Mouse (Mus musculus) mature B cell (primary cell): ENCODE results near the gene Iffo2.

Experiments used
- in situ Hi-C: fragments of 300-500 bp; cut with MboI; formaldehyde crosslinking; loops from 2 replicates; pipeline ENCODE4 v1.14.3; 2019

Gene Iffo2

DNA sequence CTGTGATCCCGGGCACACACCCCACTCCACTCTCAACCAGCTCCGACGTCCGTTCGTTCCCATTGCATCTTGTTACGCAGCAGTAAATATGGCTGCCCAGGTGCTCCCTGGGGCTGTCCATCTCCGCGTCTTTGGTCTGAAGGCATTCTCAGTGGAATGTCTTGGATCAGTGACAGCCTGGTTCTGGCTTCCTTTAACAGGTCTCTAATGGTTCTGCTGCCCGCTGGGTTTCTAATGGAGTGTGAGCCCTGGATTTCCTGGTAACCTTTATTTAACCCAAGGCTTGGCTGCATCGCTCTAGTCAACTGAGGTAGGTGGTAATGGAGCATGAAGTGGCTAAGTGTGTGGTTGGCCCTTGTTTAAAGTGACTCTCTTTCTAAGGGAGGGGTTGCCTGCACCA is 1.7 kb downstream of the Iffo2 start:
- in situ Hi-C loops, result no loop called here

DNA sequence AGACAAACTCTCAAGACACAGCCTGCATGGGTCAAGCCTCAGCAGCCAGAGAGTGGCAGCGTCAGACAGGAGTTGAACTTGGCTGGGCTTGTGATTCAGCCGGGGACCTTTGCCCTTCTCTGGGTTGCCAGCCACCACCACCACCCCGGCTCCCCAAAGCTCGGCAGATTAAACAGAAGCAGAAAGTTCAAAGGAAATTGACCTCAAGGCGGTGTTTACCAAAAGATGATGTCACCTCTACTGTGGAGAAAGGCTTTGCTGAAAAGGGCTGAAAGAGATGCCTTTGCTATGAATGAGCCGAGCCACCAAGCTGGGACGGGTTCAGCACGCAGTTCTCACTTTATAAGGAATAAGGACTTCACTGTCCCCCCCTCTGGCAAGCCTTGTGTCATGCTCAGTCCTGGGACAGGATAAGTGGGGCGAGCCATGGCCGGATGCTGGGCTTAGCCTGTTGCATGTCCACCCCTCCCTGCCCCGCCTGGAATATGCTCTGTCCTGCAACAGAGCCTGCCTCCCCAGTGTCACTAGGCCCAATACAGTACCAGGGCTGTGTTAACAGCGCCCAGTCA is 4.9 kb downstream of the Iffo2 start:
- in situ Hi-C loops, result no loop called here

DNA sequence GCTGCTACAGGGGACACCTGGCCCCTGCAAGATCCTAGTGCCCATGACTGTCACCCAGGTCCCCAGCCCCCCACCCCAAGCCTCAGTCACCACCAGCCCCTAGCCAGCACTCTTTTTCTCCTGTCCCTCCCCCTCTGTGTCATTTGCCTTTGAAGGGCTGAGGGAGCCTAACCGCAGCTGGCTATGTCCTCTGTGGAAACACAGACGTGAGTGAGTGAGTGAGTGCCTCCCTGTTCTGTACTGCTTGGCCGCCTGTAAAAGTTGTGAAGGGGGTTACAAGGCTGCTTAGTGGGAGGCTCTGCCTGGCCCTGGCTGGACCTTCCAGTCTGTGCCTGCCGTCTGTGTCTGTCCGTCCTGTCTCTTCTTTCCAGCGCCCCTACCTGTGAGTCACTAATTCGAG is 5.4 kb downstream of the Iffo2 start:
- in situ Hi-C loops, result no loop called here

DNA sequence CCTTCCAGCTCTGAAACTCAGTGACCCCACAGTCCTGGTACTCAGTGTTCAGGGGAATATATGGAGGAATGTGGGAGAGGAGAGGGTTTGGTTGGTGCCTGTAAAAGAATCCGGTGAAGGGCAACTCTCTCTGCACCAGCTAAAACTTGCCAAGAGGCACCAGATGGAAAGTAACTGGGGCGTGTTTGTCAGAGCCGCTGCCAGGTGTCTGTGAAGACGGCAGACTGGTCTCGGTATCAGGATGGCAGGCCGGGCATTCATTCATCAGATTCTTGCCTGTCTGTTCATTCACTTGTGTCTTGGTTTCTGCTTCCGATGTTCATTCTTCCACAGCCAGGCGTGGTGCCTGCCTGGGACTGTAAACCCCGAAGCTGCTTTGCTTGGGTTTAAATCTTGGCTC is 6.4 kb downstream of the Iffo2 start:
- in situ Hi-C loops, result no loop called here

DNA sequence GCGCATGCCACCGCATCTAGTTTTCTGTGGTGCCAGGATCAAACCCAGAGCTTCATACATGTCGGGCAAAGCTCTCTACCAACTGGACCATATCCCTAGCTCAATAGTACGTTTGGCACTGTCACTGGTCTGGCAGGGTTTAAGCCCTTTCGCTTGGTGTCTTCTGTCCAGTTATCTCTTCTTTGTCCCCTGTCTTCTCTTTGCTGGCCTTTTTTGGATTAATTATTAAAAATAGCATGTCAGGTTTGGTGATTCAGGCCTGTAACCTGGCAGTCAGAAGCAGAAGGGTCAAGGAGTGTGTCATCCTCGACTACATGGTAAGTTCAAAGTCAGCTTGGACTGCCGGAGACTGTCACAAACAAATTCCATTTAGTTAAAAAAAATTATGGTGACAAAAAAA is 10.4 kb downstream of the Iffo2 start:
- in situ Hi-C loops, result no loop called here

DNA sequence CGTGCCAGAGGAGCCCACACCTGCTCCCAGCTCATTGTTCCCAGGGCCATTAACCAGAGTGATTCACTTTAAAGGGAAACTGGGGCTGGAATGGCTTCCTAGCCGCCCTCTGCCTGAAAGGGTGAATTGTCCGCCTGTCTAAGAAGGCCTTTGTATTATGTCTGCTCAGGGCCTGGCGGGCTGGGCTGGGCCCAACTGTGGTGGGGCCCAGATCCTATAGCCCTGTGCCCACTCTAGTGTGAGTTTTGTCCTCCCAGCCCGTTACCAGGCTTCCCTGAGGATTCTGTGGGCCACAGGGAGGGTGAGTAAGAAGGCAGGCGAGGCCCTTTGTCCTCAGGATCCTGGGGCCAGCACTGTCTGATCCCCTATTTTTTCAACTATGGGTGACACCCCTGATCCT is 15.4 kb downstream of the Iffo2 start:
- in situ Hi-C loops, result no loop called here

DNA sequence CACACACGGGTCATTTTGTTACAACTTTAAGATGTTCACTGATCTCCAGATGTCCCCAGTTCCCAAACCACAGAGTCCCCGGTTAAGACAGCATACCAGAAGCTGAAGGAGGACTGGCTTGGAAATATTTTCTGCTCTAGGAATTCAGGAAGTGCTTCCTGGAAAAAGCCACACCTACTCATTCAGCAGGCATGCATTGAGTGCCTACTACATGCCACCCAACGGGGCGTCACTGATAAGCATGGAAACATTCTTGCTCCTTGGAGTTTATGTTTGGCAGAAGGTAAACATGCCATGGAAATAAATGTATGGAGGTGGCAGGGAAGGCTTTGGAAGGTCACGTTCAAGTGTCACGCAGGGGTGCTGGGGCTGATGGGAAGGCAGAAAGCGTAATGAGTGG is 19.1 kb downstream of the Iffo2 start:
- in situ Hi-C loops, result no loop called here

DNA sequence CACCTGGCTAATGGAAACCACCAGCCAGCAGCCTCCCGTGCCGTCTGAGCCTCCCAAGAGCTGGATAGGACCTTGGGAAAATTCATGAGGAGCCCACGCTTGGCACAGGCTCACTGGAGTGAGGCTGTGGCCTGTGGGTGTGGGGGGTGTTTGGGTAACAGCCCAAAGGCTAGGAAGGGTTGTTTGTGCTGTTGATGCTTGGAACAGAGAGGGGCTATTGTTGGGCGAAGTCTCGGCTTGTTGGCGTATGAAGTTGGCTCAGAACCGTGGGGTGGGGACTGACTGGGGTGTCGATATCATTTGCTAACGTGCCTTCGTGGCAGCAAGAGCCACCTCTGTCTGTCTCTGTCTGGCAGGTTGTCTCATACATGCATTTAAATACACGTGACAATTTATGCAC is 24.9 kb downstream of the Iffo2 start:
- in situ Hi-C loops, result no loop called here

DNA sequence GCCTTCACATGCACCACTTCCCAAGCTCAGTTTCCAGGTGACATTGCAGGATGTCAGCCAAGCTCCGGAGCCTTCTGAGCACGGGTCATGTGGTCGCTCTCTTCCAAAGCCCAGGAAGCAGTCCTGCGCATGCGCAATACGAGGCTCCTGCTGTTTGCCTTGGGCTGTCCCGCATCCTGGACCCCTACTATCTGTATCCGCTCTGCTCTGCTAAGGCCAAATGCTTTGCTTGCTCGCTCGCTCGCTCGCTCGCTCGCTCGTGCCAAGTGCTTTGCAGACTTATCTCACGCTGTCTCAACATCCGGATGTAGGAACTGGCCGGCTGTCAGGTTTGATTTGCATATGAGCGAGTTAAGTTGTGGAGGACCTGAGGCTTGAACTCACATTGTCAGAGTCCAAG is 25.6 kb downstream of the Iffo2 start:
- in situ Hi-C loops, result no loop called here

DNA sequence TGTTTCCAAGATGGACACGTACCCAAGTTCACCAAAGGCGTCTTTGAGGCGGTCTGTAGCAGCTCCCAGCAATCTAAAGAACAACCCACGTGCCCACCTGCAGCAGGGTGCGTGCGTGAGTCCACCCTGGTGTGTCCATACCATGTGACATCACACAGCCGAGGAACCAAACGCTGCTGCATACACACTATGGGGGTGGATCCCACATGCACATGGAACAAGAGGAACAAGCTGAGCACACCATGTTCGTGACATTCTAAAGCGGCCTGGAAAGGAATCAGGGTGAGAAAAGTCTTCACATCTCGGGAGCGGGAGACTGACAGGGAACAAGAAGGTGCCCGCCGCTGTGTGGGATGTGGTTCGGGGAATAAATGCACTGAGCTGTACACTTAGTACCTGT is 38.0 kb downstream of the Iffo2 start:
- in situ Hi-C loops, result no loop called here

DNA sequence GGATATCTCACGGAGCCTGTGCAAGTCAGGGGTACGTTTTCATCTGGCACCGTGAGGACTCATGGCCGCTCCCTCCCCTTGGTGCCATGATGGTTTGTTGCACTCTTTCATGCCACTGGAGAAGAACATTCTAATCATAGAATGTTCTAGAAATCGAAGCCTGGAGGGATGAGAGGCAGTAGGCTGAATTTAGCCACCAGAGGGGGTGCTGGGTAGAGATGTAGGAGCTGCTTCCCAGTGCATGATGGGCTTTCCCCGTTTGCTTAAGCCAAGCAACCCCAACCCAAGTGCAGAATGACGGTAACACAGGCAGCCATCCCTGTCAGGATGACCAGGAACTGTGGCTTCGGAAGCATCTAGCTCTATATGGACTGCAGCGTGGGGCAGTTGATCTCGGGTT is 40.4 kb downstream of the Iffo2 start:
- in situ Hi-C loops, result no loop called here

DNA sequence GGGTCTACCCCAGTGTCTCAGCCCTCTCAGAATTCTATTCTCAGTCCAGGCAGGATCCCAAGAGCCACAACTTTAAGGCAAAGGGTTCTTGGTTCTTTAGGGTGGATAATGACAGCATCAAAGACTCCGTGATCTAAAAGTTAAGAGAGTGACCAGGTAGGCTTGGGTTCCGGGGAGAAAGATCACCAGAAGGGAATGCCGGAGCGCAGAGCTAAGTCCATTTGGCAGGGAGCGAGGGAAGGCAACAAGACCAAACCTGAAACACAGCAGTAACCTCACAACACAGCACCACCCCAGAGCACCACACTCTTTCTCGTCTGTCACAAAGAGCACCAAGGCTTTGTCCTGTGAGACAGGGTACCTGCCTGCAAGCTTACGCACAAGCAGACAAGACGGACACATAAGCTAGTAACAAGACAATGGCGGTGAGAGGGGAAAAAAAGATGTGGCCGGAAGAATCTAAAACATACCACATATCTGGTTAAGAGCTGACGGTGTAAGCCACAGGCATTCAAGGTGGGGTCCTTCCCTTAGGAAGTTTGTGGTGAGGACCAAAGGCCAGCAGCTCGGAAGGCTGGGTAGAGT is 42.7 kb downstream of the Iffo2 start:
- in situ Hi-C loops, result no loop called here

DNA sequence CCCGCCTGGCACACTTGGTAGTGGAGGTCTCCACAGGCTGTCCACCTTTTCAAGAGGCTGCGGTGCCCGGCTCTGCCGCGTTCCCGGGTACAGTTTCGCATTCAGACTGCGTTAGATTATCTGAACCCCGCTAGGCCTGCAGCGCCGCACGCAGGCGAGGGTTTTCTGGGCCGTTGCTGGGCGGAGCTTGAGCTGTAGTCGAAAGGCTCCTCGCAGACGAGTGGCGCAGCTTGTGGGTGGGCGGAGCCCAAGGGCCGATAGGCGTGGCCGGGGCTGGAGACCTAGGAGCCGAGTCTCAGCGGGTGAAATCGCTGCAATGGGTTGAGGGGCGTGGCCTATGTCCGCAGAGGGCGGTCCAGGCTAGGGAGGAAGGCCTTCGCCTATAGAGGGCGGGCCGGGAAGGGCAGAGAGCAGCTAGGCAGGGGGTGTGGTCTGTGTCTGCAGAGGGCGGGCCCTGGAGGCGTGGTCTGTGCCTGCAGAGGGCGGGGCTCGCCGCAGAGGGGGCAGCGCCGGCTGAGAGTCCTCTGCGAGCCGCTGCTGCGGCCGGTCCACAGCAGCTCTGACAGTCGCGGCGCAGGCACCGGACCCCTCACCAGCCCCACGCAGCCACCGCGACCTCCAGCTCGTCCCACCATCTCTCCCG is 43.9 kb downstream of the Iffo2 start:
- in situ Hi-C loops, result no loop called here

DNA sequence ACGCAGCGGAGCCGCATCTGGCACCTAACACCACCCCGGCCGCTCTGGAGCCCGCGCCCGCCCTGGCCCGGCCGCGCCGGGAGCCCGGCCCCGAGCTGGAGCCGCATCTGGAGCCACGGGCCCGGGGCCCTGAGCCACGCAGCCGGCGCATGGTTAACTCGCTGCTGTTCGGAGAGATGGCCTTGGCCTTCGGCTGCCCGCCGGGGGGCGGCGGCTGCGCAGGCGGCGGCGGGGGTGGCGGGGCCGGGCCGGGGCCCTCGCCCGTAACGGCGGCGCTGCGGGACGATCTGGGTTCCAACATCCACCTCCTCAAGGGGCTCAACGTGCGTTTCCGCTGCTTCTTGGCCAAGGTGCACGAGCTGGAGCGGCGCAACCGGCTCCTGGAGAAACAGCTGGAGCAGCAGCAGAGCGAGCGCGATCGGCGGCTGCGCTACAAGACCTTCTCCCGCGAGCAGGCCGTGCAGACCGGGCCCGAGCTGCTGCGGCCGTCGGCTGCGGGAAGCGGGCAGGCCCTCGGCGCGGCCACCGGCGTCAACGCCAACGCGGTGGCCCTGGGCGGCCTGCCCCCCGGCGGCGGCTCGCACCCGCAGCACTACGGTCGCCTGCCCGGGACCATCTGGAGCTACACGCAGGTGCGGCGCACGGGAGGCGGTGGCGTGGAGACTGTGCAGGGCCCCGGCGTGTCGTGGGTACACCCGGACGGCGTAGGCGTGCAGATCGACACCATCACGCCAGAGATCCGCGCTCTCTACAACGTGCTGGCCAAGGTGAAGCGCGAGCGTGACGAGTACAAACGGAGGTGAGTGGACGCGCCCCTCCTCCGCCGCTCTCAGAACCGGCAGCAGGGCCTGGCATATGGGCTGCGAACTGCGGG is 44.7 kb downstream of the Iffo2 start:
- in situ Hi-C loops, result no loop called here

DNA sequence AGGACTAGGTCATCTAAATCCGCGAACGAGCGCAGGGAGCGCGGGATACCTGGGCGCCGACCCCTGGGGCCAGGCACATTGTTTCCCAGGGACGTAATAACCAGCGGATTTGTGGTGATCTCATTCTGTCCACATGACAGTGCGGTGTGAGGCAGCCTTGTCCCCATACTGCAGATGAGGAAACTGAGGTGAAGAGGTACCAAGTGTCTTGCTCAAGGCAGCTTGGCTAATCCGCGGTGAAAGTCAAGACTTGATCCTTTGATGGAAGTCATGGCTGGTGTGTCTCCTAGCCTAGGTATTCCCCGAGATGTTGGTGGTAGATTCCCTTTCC is 45.3 kb downstream of the Iffo2 start:
- in situ Hi-C loops, result no loop called here

DNA sequence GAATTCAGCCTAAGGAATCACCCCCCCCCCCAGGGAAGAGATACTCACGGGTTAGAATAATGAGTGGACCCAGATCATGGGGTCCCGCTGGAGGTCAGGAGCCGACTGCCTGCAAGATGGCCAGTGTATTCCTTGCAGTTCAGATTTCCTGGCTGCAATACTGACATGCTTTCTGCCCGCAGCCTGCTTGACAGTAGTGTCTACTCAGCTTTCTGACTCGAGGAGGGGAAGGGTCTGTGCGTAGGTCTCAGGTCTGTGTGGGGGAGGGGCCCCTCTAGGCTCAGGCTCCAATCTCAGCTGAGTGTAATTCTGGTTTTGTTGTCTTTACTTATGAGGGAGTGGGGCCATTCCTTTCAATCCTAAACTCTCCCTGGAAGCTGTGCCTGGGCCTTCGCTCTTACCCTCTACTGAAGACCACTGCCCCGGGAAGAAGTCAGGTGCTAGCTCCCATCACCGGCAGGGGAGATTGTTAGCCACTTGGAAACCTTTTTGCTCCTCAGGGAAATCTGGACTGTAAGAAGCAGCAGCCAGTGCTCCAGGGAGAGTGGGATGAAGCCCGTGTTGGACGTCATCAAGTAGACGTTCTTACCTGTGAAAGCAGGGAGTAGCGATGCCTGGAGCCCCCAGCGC is 46.0 kb downstream of the Iffo2 start:
- in situ Hi-C loops, result no loop called here

DNA sequence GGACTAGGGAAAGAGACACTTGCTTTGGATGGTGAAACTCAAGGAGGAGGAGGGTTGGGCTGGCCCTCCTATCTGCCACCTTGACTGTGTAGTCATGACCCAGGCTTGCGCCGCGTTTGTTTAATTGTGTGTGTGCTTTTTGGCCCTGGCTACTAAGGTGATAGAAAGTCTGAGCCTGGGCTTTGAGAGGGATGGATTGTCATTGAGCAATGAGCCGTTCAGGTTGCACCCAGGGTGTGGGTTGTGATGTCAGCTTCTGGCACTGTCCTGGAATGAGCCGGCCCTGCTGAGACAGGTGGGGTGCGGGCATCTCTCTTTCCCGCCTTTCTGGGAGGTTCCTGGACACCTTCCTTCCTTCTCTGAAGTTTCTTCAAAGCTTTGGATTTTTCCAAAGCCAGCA is 46.7 kb downstream of the Iffo2 start:
- in situ Hi-C loops, result no loop called here

DNA sequence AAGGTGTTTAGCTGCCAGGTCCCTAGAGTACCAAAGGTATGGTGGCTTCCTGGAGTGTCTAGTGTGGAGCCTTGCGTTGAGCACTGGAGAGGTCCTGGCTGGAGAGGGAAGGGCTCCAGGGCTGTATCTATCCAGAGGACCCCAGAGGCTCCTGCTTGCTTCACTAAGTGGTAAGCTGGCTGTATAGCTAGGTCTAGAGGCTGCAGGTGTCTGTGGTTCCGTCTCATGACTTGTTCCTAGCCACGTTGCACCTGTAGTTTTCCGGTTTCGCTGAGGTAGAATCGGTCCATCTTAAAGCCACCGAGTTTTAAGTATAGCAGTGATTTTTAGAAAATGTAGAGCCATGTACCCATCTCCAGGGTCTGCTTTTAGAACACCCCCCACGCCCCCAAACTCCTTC is 48.0 kb downstream of the Iffo2 start:
- in situ Hi-C loops, result no loop called here

DNA sequence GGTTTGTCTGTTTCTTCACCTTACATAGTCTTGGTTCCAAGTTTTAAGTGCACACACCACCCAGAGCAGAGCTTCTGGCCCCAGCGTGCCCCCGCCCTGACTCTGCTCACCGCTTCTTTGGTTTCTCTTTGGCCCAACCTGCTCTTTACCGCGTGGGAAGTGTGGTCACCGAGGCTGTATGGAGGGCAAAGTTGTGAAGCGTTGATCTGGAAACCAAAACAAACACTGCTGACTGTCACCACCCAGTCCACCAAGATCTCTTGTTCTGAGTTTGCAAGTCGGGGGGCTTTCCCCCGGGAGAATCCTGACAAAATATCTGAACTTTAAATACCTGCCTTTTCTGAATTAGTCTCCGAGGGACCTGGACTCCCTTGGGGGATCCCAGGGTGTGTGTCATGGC is 48.7 kb downstream of the Iffo2 start:
- in situ Hi-C loops, result no loop called here

DNA sequence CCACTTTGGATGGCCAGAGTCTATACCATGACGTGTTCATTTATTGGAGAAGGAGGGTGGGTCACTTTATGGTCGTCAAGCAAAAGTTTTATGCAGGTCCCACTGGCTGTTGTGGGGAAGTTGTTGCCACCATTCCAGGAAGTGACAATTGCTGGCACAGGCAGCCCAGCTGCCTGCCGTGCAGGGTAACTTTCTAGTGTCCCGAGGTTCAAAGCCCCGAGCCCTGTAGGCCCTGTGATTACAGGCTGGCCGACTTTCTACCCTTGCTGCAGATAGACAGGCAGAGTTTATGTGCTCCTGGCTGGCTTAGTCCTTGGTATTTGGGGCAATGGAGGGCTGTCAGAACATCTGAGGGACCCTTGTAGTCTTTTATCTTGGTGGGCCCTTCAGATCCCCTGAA is 49.1 kb downstream of the Iffo2 start:
- in situ Hi-C loops, result no loop called here

DNA sequence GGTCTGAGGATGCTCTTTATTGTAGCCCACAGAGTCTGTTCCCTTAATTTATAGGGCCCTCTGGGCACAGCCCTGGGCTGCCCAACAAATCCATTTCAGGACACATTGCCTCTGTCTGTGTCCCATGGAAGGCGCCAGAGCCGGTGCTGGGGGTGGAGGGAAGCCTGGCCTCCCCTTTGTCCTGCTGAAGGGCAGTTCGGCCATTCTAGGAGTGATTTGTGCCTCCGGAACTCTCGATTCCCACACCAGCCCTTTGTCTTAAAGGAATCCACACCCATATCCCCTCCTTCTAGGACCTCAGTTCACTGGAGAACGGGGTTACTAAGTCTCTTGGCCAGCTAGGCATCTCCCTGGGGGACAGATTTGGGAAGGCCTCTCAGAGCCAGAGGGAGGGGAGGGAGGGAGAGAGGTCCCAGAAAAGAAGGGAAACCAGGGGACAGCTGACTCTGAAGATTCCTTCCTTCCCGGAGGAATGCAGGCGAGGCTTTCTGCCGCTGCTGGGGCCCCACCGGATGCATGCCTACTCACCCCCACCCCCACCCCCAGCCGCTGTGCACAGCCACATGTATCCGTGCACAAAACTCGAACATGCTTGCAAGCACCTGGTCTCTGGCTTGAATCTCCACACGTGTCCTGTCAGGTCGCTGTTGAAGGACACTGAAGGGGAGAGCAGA is 50.5 kb downstream of the Iffo2 start:
- in situ Hi-C loops, result no loop called here

DNA sequence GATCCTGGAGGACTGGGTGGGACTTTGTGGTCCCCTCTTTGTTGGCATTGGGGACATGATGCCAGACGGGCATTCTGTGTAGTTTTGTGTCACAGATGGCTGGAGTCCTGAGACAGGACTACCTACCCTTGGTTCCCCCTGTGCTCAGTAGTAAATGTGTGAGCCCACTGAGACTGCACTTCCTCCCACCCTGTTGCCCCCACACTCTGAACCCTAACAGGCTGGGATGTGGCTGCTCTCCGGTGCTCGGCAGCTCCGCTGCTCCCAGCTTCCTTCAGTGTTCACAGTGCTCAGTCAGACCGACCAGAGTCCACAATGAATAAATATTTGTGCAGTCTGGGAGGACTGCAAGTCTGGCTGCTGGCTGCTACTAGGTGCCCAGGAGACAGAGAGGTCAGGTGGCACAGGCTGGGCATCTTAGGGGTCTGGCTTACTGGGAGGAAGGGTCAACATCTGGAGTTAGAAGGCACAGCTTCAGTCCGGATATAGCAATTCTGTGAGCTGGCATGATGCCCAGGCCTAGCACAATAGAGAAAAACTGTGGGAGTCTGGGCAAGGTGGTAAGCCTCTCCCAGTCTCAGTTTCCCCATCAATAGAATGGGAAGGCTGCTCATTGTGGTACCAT is 51.2 kb downstream of the Iffo2 start:
- in situ Hi-C loops, result no loop called here
